Mouse (Mus musculus) kidney, postnatal 0 days (tissue): ENCODE results near the gene Rpl5. TPM values are rescaled to one million over a fixed set of nuclear protein-coding genes. Genes with fewer than 3 reads are reported as not detected.
A peak's percentile ranks its signal among the peaks of the same experiment; 100 is the strongest.

Experiments used
- ATAC-seq: fragments of 200-750 bp; cut with Nextera tagmentation; replicated peaks from 2 replicates; pipeline ENCODE4 v1.8.0; 2017; ENCODE audit warnings: low read depth, moderate number of reproducible peaks, moderate TSS enrichment, moderate library complexity; ENCODE audit not compliant: low FRiP score
- DNase-seq: peaks from one replicate; pipeline ENCODE4 v3.0.0-alpha.2; 2016; ENCODE audit warnings: low spot score
- H3K27ac ChIP-seq: fragments of 300-500 bp; sonication (generic); 2 replicates; pipeline ENCODE4 v1.5.1; 2014; ENCODE audit warnings: mild to moderate bottlenecking
- H3K27me3 ChIP-seq: fragments of 300-500 bp; sonication (generic); 2 replicates; pipeline ENCODE4 v1.6.1; 2014; ENCODE audit warnings: low read length, mixed read lengths; ENCODE audit not compliant: insufficient read depth
- H3K36me3 ChIP-seq: fragments of 300-500 bp; sonication (generic); 2 replicates; pipeline ENCODE4 v1.6.1; 2014; ENCODE audit warnings: low read length, mixed read lengths; ENCODE audit not compliant: insufficient read depth
- H3K4me1 ChIP-seq: fragments of 300-500 bp; sonication (generic); replicated peaks from 2 replicates; pipeline ENCODE4 v1.6.1; 2014; ENCODE audit warnings: antibody characterized with exemption, low read length, mixed read lengths; ENCODE audit not compliant: insufficient read depth
- H3K4me2 ChIP-seq: fragments of 300-500 bp; sonication (generic); 2 replicates; pipeline ENCODE4 v1.6.1; 2014; ENCODE audit warnings: mild to moderate bottlenecking, low read length, moderate library complexity, mixed read lengths
- H3K4me3 ChIP-seq: fragments of 300-500 bp; sonication (generic); replicated peaks from 2 replicates; pipeline ENCODE4 v1.5.1; 2014; ENCODE audit warnings: low read depth, low read length
- H3K9ac ChIP-seq: fragments of 300-500 bp; sonication (generic); 2 replicates; pipeline ENCODE4 v1.6.1; 2014; ENCODE audit warnings: low read depth, low read length
- H3K9me3 ChIP-seq: fragments of 300-500 bp; sonication (generic); replicated peaks from 2 replicates; pipeline ENCODE4 v1.6.1; 2016; ENCODE audit warnings: low read length, inconsistent platforms, mixed read lengths
- CTCF ChIP-seq: IDR thresholded peaks from 2 replicates; pipeline ENCODE4 v1.5.1; 2016; ENCODE audit warnings: antibody characterized with exemption, low read depth, mild to moderate bottlenecking, moderate library complexity
- WGBS: fragments of 180-500 bp; shearing (Covaris S2); extraction: QIAGEN DNeasy Blood & Tissue Kit; methylation state at CpG from one replicate; pipeline ENCODE4 v1.1.7; 2014; 5-methylcytosine and 5-hydroxymethylcytosine counted together
- polyA plus RNA-seq: library from polyadenylated mRNA; unstranded; fragments of >200 nt; fragmentation: Nextera tagmentation; extraction: Ambion mirVana; gene quantifications from 2 replicates; pipeline ENCODE4 v1.2.1, GENCODE M21; 2015

Gene Rpl5
- polyA plus RNA-seq, 1 experiment from 2014 or later, result 66.8 TPM

DNA sequence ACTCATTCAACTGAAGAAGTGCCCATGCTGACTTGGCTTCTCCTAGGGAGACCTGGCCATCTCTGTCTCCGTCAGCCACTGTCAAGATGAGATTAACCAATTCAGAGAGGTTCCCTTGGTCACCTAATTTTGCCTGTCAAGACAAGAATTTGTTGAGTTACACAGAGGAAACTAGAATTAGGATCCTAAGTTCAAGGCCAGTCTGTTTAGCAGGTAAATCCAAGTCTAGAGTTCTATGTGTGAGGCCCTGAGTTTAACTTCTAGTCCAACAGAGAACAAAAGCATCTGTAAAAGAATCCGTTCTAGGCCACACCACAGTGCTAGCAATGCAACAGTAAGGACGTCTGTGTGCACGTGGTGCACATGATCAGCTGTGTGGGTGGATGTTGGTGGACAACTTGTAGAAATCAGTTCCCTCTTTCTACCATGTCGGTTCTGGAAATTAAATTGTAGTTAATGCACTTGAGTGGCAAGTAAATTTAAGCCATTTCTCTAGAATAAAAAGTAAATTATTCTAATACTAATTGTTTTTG lies 9.8 kb downstream of the Rpl5 start:
- DNase-seq (no peak), ATAC-seq (no peak)
- H3K36me3 ChIP-seq, result peaks cover 29% of the 10 kb centered on the region
- no peaks in the 10 kb centered on the region for H3K27me3 ChIP-seq
- H3K4me2 ChIP-seq, result no peak overlapping the region
- no peak overlapping the region for H3K4me3 ChIP-seq
- H3K27ac ChIP-seq, result no peak overlapping the region
- no peak overlapping the region for H3K9ac ChIP-seq
- 69% methylated on average over 5 of the region's 5 CpGs for WGBS
- no peaks in the 10 kb centered on the region for H3K9me3 ChIP-seq
- TF ChIP-seq CTCF, result no peak
- H3K4me1 ChIP-seq, result no peaks in the 10 kb centered on the region

DNA sequence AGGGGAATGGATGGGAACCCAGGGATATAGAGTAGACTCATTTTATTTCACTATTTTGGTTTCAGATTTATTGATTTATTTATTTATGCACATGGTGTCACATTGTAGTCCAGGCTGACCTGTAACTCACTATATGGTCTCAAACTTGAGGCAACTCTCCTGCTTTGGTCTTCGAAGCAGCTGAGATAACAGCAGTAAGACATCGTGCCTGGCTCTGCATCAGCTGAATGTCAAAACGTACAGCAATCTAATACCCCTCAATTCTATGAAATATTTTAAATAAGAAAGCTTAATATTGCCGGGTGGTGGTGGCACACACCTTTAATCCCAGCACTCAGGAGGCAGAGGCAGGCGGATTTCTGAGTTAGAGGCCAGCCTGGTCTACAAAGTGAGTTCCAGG lies 10.7 kb downstream of the Rpl5 start:
- WGBS, result 88% methylated on average over 5 of the region's 5 CpGs
- no peak for ATAC-seq

DNA sequence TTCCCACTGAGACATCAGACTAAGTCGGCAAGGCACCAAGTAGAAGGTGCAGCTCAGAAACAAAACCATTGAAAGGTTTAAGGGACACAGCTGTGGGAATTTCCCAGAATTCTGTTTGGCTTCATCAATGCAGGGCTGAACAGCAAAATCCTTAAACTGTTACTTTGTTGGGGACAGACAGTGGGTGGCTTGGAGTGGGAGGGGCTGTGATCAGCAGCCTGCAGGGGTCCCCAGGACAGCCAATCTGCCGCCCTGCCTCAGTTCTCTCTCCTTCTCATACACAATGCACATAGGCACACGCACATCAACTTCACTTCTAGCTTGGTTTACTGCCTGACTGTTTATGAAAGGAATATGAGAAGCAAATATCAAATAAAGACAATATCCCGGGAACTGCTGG lies 15.0 kb downstream of the Rpl5 start:
- no peaks in the 10 kb centered on the region for H3K27me3 ChIP-seq
- H3K36me3 ChIP-seq, result no peaks in the 10 kb centered on the region
- no peak overlapping the region for H3K4me3 ChIP-seq
- WGBS, result 44% methylated on average over 4 of the region's 4 CpGs
- no peak for ATAC-seq
- H3K27ac ChIP-seq, result no peak overlapping the region
- no peak overlapping the region for H3K9ac ChIP-seq
- no peak for DNase-seq
- TF ChIP-seq CTCF, result no peak
- no peaks in the 10 kb centered on the region for H3K9me3 ChIP-seq
- H3K4me1 ChIP-seq, result no peaks in the 10 kb centered on the region
- H3K4me2 ChIP-seq, result no peak overlapping the region

More for the DNA sequence above, 10.7 kb downstream of the Rpl5 start:
- H3K9ac ChIP-seq, result no peak overlapping the region
- H3K36me3 ChIP-seq, result peaks cover 25% of the 10 kb centered on the region
- no peaks in the 10 kb centered on the region for H3K9me3 ChIP-seq
- H3K27me3 ChIP-seq, result no peaks in the 10 kb centered on the region
- H3K4me2 ChIP-seq, result no peak overlapping the region
- H3K4me3 ChIP-seq, result no peak overlapping the region
- no peak overlapping the region for H3K27ac ChIP-seq
- no peaks in the 10 kb centered on the region for H3K4me1 ChIP-seq
- no peak for DNase-seq
- TF ChIP-seq CTCF, result no peak

DNA sequence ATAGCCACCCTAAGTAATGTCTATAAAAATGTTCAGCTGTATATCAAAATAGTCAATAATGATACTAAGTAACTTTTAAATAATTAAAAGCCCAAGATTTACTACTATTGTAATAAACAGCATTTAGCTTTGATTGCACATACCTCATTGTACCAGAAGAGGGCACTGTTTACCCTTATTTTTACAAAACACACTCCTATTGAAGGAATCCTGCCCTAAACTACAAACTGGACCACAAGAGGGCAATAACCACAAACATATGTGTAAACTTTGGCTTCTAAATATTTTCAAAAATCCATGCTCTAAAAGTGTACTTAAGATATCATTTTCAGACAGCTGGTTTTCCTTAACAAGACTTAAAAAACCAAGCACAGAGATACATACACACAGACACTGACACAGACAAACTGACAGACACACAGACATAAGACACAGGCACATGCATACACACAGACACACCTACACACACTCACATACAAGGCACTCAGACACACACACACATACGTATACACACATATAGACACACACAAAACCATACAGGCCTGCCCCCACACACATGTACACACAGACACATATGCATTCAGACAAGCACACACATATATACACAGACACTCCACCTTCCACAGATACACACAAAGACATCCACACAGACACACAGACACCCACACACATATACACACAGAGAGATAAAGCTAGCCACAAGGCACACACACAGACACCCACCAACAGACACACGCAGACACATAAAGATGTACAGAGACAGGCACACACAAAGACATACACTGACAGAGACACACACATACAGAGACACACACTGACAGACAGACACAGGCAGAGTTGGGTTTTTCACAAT lies 21.3 kb downstream of the Rpl5 start:
- peak; percentile 99 for TF ChIP-seq CTCF
- peak; percentile 94 for DNase-seq

DNA sequence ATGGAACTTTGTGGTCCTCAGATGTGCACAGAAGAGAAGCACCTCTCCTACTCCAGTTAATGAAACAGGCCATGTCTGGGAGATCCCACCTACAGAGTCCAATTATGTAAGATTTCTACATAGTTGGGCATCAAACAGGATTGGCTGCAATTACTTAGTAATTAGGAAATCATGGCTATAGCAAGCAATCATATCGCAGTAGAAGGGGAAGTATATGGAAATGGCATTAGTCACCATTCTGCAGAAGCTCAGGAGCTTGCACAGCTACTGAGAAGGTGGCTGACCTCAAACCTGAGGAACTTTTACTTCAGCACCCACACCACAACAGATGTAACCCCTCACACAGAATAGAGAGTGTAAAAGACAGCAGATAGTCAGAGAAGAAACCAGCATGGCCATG lies 22.5 kb downstream of the Rpl5 start:
- no peak overlapping the region for H3K4me2 ChIP-seq
- H3K9ac ChIP-seq, result no peak overlapping the region
- H3K27ac ChIP-seq, result no peak overlapping the region
- no peak for TF ChIP-seq CTCF
- WGBS, result 94% methylated on average over 1 of the region's 1 CpGs
- H3K36me3 ChIP-seq, result no peaks in the 10 kb centered on the region
- H3K9me3 ChIP-seq, result no peaks in the 10 kb centered on the region
- H3K4me3 ChIP-seq, result no peak overlapping the region
- H3K4me1 ChIP-seq, result no peaks in the 10 kb centered on the region
- no peaks in the 10 kb centered on the region for H3K27me3 ChIP-seq
- no peak for ATAC-seq
- DNase-seq, result no peak

More for the DNA sequence above, 21.3 kb downstream of the Rpl5 start:
- no peaks in the 10 kb centered on the region for H3K9me3 ChIP-seq
- H3K4me1 ChIP-seq, result no peaks in the 10 kb centered on the region
- no peak overlapping the region for H3K4me2 ChIP-seq
- no peaks in the 10 kb centered on the region for H3K36me3 ChIP-seq
- H3K27me3 ChIP-seq, result no peaks in the 10 kb centered on the region
- H3K9ac ChIP-seq, result no peak overlapping the region
- H3K4me3 ChIP-seq, result no peak overlapping the region
- H3K27ac ChIP-seq, result no peak overlapping the region
- WGBS, result 72% methylated on average over 2 of the region's 2 CpGs
- 0 out of 2 replicates have a peak, but pooled peaks have one; percentile 43 for ATAC-seq

DNA sequence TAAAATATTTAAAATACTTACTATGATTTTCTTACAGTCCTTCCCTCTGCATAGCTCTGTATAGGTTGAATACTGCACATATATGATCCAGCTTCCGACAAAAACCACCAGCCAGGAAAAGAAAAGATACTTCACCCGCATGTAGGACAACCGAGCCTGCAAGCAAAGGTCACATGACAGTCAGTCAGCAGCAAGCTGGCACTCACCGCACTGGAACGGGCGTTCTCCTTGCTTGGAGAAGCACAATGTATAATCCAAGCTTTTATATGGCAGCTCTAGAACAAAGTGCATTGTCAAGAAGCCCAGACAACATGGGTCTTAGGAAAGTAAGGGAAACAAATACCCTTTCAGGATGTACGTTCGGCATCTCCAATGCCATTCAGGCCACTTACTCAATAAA lies 24.3 kb downstream of the Rpl5 start:
- Histone ChIP-seq H3K4me2 (no peak overlapping the region), H3K4me1 (no peaks in the 10 kb centered on the region), H3K27me3 (no peaks in the 10 kb centered on the region), H3K9ac (no peak overlapping the region), H3K4me3 (no peak overlapping the region), H3K9me3 (no peaks in the 10 kb centered on the region), H3K27ac (no peak overlapping the region), H3K36me3 (no peaks in the 10 kb centered on the region)
- 76% methylated on average over 8 of the region's 8 CpGs for WGBS
- no peak for DNase-seq
- no peak for TF ChIP-seq CTCF
- ATAC-seq, result no peak
